Mouse (Mus musculus): Measurements from ENCODE around the gene Rplp2.
A peak's percentile ranks its signal among the peaks of the same experiment; 100 is the strongest.

Gene Rplp2

DNA sequence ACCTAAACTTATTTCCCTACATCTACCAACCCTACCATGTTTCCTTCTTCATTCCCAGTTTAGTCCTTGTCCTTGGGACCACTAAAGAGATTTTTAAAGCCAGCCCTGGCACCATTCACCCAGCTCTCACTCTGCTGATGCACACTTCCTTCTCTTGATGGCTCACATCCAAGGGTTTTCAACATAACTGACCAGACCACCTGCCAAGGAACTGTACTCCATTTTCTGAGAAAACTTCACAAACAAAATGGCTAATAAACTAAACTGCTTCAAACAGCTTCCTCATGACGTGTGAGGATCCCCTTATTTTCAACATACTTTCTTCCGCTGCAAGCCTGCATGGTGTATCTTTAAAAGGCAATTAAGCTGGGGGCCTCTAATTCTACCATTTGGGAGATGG lies 6.5 kb downstream of the Rplp2 start:
- DNase-seq, result peak in 1 of 2 experiments; percentile 4

DNA sequence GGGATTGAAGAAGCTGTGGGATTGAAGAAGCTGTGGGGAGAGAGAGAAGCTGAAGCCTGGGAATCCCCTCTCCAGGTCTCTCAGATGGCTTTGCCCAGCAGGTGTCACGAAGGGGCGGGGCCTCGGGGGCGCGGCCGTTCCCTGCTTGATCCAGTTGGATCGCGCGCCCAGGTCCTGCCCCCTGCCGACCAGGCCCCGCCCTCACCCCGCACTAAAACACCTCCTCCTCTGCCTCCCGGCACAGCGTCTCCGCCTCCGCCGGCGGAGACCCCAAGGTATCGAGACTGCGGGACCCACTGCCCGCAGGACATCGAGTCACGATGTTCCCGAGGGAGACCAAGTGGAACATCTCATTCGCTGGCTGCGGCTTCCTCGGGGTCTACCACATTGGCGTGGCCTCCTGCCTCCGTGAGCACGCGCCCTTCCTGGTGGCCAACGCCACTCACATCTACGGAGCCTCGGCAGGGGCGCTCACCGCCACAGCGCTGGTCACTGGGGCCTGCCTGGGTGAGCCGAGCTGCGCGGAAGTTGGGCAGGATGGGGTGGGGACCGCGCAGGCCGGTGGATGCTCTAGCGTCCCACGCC lies 7.9 kb downstream of the Rplp2 start, which contains the start of gene Pnpla2:
Gene Pnpla2, plus strand, starts transcription at position 232 of the 585 bp plus-strand sequence.
- DNase-seq, result peak; percentile 97 to 98

DNA sequence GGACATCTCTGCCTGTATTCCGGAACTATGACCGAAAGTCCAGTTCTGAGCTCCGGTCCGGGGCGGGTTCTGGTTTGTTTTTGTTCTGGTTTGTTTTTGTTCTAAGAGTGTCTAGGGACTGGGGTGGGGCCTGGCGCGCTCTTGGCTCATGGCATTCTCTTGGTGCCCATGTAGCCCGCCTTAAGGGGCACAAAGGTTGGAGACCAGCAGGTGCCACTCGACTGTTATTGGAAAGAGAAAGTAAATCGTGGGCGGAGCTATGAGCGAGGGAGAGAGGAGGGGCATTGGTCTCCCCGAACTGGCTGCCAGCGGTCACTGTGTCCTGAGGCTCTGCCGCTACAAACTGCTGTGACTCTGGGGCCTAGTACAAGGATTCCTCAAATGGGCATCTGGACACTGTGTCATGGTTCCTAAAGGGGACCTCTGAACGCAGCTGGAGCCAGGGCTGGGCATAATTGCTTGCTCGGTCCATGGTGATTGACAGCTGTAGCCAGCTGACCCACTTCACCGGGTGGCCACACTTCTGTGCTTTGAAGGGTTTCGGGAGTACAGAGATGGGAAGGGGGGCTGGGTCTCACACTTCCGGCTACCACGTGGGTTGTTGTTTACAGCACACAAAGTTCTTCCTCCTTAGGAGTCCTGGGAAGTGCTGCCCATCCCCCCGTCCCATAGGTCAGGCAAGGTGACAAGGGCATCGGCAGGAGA lies 8.6 kb downstream of the Rplp2 start:
- DNase-seq, result peak; percentile 78 to 86

DNA sequence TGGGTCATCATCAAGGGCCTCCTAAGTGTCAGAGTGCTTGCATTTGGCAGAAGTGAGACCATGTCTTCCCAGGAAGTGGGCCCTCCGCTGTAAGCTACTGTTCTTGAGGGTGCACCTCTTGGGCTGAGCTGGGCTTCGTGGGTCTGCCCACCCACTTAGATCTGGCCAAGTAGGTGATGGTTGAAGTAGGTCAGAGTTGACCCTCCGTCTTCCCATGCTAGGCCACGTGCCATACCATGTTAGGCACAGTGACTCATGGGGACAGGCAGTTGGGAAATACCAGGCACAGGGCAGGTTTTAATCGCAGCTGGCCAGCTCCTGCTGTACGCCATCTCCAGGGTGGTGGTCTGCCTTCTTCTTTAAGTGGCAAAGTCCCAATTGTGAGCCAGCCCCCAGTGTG lies 9.6 kb downstream of the Rplp2 start:
- peak in 1 of 2 experiments; percentile 55 for DNase-seq

DNA sequence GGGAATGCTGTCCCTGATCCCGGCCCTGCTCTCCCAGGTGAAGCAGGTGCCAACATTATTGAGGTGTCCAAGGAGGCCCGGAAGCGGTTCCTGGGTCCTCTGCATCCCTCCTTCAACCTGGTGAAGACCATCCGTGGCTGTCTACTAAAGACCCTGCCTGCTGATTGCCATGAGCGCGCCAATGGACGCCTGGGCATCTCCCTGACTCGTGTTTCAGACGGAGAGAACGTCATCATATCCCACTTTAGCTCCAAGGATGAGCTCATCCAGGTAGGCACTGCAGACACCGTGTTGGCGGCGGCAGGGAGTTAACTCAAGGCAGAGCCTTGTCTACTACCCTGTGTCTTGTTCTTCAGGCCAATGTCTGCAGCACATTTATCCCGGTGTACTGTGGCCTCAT lies 10.1 kb downstream of the Rplp2 start:
- peak; percentile 4 to 27 for DNase-seq

DNA sequence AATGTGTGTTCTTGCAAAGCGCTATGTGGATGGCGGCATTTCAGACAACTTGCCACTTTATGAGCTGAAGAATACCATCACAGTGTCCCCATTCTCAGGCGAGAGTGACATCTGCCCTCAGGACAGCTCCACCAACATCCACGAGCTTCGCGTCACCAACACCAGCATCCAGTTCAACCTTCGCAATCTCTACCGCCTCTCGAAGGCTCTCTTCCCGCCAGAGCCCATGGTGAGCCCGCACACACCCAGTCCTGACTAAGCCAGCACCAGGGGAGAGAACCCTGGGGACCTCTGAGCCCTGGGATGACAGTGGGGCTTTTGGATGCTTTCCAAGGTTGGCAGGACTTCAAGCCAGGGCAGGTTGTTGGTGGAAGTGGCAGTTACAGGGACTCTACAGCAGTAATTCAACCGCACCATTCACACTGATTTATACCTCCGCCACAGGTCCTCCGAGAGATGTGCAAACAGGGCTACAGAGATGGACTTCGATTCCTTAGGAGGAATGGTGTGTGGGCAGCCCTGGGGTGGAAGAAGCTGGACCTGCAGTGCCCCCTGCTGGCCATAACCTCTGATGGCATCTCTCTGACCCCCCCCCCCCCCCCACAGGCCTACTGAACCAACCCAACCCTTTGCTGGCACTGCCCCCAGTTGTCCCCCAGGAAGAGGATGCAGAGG lies 11.0 kb downstream of the Rplp2 start:
- DNase-seq, result peak; percentile 50 to 72

DNA sequence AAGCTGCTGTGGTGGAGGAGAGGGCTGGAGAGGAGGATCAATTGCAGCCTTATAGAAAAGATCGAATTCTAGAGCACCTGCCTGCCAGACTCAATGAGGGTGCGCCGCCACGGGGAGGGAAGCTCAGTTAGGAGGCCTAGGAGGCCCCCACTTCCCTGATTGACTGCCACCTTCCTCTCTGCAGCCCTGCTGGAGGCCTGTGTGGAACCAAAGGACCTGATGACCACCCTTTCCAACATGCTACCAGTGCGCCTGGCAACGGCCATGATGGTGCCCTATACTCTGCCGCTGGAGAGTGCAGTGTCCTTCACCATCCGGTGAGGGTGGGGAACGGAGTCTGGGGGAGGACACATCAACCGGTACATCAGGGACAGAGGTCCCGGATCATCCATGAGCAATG lies 11.5 kb downstream of the Rplp2 start:
- DNase-seq, result no peak

DNA sequence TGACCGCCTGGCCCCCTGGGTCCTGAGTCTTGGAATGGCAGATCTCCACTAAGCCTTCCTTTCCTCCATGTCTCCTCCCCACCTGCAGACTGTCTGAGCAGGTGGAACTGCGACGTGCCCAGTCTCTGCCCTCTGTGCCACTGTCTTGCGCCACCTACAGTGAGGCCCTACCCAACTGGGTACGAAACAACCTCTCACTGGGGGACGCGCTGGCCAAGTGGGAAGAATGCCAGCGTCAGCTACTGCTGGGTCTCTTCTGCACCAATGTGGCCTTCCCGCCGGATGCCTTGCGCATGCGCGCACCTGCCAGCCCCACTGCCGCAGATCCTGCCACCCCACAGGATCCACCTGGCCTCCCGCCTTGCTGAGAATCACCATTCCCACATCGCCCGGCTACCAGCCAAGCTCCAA lies 12.1 kb downstream of the Rplp2 start:
- no peak for DNase-seq

DNA sequence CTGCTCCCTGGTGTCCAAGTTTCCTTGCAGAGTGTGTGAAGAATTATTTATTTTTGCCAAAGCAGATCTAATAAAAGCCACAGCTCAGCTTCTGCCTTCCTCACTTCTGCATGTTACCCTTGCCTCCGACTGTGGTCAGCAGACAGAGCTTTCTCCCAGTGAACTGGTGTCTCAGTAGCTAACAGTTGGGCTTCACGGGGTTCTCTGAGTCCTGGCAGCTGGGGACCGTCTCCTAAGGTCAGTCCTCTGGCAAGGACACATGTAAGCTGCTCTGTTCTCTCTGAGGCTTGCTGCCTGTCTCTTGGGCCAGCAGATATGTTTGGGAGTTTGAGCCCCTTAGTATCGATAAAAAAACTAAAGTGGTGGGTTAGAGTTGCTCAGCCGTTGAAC lies 12.8 kb downstream of the Rplp2 start:
- peak in 1 of 2 experiments; percentile 23 for DNase-seq

DNA sequence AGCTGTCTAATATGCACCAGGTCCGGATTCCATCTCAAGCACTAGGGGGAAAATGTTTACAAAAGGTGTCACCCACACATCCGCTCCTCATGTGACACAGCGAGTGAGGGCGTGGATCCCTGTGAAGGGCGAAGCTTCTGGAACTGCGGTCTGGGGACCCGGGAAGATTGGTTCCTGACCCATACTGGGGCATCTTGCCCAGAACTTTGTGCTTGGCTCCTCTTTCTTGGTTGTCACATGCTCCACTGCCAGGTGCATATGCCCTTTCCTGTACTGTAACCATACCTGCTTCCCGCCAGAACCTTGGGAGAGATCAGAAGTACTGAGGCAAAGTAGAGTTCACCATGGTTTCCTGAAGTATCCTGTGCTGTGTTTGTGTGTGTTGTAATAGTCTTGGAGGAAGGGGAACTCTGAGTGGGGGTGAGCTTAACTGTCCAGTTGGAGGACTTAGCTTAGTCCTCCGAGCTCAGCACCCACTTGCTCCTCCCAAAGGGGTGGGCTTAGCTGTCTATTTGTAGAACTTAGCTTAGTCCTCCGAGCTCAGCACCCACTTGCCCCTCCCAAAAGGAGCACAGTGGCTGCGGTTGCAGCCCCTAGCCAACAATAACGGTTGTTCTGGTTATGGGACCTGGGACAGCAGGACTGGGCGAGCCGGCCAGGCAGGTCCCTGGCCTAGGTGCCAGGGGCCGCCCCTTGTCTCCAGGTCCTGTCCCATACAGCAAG lies 13.4 kb downstream of the Rplp2 start, which contains the start of gene Cracr2b:
Gene Cracr2b, plus strand, starts transcription at position 704 of the 723 bp plus-strand sequence.
- DNase-seq, result peak; percentile 63 to 70

DNA sequence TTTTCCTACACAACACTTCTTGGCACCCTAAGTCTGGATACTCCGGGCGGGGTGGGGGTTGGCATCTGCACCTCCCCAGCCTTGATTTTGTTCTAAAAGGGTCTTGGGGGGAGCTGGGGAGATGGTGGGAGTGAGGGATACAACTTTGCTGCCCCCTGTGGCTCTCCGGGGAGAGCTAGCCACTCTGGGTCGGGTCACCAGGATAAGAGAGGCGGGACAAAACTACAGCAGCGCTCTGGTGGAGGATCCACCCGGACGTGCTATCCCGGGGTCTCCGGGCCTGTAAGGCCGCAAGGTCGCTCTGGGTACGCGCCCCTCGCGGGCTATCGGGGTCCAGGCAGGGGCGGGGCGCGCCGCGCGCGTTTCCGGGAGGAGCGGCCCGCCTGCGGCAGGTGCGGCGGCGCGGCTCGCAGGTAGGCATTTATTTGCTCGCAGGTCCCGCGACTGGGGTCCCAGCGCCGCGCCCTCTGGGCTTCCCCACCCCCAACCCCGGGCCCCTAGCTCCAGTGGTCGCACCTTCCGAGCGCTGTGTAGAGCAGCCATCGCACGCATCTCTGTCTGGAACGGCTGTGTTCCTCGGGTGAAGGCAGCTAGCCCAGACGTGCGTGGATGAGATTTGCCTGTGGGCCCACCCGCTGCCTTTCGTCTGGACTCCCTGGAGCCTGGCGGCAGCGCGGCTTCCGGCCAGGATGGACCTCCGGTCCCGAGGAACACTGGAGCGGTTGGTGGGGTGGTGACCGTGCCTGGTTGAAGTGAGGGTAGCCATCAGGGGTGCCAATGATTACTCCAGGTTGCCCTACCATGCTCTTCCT lies 14.6 kb downstream of the Rplp2 start:
- DNase-seq, result peak; percentile 66 to 70

DNA sequence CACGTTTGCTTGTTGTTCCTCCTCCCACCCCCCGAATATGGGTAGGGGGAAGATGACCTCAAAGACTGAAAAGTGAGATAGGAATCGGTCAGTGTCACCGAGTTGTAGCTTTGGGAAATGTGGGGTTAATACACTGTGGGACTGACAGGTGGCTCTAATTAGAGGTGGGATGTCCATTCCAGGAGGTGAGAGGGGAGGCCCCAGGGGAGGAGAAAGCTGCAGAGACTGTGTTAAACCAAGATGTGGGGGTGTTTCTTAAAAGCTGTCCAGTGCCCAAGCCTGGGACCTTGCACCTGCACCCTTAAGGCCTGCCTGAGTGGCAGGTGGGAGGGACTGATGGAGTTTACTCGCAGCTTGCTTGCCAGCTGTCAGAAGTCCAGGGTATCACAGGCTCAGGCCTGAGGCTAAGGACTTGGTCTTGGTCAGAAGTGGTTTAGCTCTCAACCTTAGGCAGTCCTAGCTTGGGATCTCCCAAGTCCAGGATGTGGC lies 15.2 kb downstream of the Rplp2 start:
- peak; percentile 65 to 88 for DNase-seq

DNA sequence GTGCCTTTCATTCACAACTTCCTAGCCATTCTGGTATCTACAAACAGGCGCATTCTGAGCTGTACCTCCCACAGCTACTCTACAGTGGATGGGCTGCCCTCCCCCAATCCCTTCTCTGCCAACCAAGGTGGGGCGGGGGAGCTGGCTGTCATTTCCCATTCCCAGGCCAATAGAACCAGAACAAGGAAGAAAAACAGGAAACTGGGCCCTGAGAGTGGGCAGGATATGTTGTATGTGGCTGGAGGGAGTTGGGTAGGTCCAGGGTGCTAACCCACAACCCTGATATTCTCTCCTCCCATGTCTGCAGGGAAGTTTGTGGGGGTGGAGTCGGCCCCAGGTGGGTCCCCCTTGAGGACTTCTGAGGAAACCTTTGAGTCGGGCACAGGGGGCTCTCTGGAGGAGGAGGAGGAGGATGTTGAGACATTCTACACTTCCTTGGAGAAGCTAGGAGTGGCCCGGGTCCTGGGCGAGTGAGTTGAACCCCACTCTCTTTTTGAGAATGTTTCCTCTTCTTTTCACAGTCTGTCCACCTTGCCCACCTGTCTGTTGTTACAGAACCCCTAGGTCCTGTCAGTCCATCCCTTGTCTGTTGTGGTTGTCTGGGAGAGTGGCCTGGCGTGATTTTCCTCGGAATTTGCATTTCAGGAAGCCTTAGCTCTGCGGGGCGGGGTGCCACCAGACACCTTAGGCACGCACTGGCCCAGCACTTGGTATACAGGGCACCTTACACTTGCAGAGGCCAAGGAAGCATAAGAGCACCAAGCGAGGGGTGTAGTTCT lies 16.8 kb downstream of the Rplp2 start:
- DNase-seq, result peak; percentile 83 to 88

DNA sequence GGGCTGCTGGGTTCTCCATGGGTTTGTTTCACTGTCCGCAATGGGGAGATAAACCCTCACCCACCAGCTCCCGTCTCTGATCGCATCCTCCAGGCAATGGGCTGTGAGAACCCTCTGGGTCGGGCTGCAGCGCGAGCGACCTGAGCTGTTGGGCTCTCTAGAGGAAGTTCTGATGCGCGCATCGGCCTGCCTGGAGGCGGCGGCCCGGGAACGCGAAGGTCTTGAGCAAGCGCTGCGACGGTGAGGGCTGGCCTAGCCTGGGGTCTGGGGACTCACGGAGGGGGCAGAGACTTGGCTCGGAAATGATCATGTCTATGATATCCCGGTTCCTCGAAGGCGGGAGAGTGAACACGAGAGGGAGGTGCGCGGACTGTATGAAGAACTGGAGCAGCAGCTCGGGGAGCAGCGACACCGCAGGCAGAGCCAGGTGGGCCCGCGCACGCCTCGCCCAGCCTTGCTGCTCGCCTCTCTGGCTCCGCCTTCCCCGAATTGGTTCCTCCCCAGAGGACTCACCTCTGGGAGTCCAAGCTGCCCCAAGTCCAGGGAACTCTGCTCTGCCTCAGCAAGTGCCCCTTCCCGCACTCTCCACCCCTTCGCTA lies 17.5 kb downstream of the Rplp2 start:
- DNase-seq, result peak; percentile 62 to 71

DNA sequence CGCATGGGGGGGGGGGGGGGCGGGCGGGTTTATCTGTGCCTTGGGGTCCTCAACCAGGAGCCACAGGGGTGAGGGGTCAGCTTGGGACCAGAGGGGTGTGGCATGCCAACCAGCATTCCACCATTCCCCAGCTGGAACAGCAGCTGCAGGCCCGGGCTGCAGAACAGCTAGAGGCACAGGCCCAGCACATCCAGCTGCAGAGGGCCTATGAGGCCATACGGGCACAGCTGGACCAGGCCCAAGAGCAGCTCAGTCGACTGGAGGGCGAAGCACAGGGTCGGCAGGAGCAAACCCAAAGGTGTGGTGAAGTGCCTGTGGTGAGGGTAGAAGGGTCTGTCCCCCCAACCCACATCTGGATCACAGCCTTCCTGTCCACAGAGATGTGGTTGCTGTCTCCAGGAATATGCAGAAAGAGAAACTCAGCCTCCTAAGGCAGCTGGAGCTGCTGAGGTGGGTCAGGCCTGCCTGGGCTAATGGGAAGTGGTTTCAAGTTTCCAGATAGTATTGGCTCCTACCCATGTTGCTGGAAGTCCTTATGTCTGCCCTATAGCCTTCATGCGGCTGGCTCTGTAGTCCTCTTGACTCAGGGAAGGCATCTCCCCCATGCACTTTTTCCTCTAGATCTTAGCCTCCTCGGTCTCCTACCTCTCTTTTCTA lies 18.3 kb downstream of the Rplp2 start:
- peak in 1 of 2 experiments; percentile 62 for DNase-seq

DNA sequence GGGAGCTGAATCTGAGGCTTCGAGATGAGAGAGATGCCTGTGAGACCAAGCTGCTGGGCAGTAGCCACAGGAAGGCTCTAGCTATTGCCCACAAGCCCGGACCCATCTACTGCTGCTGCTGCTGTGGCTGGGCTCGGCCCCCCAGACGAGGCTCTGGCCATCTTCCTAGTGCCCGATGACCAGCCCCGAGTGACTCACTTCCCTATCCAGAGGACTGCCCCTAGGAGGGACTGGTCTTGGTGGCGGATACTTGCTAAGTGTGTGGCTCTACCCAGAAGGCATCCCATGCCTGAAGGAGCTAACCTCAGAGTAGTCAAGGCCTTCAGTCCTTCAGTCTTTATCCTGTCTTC lies 18.9 kb downstream of the Rplp2 start:
- peak in 1 of 2 experiments; percentile 57 for DNase-seq

DNA sequence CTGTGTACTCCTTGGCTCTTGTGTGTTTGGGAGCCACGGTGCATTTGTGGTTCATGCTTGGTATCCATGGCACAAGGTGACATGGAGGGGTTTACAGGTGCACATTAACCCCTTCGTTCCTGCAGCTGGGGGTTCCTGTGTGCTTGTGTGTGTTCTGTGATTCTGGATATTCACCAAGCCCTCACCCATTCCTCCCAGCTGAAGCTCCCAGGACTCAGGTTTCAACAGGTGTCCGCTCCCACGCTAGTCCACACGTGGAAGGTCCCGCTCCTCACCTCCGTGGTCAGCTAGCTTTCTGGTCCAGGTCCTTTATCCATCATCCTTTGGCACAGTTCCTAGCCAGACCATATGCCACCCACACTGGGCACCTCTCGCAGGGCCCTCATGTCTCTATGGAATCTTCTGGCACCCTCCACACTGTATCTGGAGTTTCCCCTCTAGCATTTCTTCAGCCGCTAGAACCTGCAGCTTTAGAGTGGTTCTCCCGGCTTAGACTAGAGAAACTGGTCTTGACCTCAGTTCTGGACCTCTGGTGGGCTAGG lies 19.5 kb downstream of the Rplp2 start:
- peak in 1 of 2 experiments; percentile 31 for DNase-seq

DNA sequence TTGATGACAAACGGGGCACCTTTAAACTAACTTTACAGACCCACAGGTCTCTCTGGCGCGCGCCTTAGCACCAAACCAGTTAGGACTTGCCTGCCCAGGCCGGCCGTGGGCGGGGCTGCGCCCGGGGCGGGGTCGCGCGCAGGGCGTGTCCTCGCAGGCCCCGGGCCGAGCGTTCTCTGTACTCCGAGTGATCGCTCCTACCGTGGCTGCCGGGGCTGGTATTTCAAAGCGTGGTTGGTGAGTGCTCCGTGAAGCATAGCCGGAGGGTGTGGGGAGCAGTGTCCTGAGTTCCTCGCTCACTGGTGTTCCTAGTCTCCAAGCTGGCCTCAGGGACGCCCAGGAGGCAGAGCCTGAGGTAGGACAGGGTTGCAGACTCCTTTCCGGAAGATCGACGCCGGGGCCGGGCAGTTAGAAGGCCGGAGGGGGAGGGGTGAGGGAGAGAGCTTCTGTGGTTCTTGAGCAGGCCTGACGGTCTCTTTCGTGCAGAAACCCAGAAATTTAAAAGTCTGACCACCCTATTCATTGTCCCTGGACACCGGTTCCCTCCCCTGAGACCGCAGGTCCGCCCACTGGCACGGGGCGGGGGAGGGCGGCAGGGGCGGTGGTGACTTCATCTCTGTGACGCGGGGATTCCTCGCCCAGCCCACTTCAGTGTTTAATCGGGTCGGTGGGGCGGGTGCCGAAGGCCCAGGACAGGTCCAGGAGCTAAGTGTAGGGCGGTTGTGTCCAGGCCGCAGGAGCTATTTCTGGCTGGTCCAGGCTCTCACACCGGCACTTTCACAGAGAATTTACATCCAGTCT lies 20.3 kb downstream of the Rplp2 start, which contains the start of gene Cd151:
Gene Cd151, plus strand, starts transcription at position 163 of the 801 bp plus-strand sequence.
- peak; percentile 93 to 96 for DNase-seq

DNA sequence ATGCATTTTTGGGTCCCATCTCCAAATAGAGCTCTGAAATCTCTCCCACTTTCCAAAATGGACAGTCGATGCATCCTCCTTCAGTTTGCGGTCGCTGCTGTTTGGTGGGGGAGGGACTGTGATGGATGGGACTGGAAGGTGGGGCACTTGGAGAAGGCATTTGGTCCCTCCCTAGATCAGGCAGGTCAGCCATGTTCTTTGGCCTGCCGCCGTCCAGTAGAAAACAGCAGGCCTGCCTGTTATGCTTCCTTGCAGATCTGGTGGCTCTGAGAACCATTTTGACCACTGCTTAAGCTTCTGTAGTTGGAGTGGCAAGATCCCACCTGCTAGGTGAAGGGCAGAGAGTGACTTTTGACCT lies 21.0 kb downstream of the Rplp2 start:
- DNase-seq, result peak in 1 of 2 experiments; percentile 62
